Mouse (Mus musculus): ENCODE results near the gene Crlf1. TPM values are rescaled to one million over a fixed set of nuclear protein-coding genes. Genes with fewer than 3 reads are reported as not detected.
A peak's percentile ranks its signal among the peaks of the same experiment; 100 is the strongest.

Gene Crlf1
- polyA plus RNA-seq, 1 experiment from 2014 or later: 3.8 TPM

DNA sequence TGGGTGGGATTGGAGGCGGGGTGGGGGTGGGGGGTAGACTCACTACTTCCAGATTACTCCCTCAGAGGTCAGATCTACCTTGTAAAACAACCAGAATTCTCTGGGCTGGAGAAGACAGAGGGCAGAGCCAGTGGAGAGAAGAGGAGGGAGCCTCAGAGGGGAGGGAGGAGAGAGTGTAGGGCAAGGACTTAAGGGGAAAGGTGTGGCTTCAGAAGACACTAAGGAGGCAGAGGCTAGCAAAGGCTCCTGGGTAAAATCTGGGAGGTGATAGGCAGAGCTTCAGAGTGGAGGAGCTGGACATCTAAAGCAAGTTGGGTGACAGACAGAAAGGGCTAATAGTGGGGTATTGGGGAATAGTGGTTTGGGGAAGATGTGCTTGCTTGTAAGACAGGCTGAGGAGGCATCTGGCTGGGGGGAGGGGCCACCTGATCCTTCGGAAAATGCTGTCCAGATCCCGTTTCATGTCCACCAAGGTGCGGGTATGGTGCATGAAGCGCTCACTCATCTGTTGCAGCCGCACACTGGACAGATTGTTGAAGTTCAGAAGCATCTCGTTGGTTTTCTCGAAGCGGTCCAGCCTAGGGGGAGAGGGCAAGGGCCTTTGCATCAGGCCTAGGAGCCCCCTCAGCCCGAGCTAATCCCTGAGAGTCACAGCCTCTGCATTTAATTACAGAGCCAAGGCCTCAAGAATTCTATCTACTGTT lies 25.1 kb downstream of the Crlf1 start:
- no peak overlapping the region for H3K9ac ChIP-seq (ENCODE audit: low read depth, low read length)
- peaks cover 7% of the 10 kb centered on the region for H3K4me1 ChIP-seq (replicated peaks; ENCODE audit: control insufficient read depth, insufficient read depth, low read length)
- no peaks in the 10 kb centered on the region for H3K27me3 ChIP-seq (replicated peaks; ENCODE audit: control insufficient read depth, insufficient read depth, low read length)
- WGBS: 76% methylated on average over 10 of the region's 10 CpGs
- no peaks in the 10 kb centered on the region for H3K9me3 ChIP-seq (ENCODE audit: control insufficient read depth, low read length)
- H3K36me3 ChIP-seq (ENCODE audit: control insufficient read depth, insufficient read depth, low read length): peaks cover 14% of the 10 kb centered on the region; the same call in 1 of the 2 replicates
- H3K4me2 ChIP-seq: no peak overlapping the region
- H3K4me3 ChIP-seq (ENCODE audit: low read depth, low read length): no peak overlapping the region
- ATAC-seq (replicated peaks; ENCODE audit: low FRiP score) (no peak), DNase-seq (ENCODE audit: low spot score) (no peak)
- H3K27ac ChIP-seq (ENCODE audit: low read depth, low read length): no peak overlapping the region

DNA sequence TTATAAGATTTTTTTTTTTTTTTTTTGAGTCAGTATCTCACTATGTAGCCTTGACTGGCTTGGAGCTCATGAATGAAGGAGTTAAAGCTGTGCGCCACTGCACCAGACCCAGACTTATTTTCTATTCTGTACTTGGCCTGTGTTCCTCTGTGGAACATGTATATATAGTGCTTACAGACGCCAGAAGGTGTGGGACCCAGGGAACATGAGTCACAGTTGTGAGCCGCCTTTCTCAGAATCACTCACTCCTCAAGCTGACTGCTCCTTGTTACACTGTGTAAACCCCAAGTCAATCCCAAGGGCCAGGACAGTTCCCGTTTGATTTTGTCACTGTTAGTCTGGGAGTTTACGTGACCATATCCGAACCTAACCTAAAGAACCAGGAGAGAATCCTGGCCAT lies 26.1 kb downstream of the Crlf1 start:
- 89% methylated on average over 6 of the region's 6 CpGs for whole genome bisulfite sequencing

DNA sequence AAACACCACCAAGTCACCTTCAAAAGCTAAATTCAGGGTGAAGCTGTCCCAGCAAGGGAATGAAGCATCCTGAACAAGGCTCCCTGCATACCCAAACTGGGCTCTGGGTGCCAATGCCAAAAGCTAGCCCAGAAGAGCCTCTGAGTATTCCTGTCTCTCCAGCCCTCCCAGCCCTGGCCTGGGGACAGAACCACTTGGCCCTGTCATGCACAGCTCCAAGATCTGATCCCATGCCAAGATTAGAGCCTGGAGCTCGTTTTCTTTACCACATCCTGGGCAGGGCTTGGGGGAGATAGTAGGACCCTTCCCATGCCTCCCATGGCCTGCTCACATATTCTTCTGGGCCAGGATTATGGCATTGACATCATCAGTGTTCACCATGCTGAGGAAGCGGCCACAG lies 26.6 kb downstream of the Crlf1 start:
- ATAC-seq (replicated peaks; ENCODE audit: low FRiP score) (no peak), DNase-seq (ENCODE audit: low spot score) (no peak)
- Histone ChIP-seq H3K9me3 (ENCODE audit: control insufficient read depth, low read length) (no peaks in the 10 kb centered on the region), H3K27me3 (replicated peaks; ENCODE audit: control insufficient read depth, insufficient read depth, low read length) (no peaks in the 10 kb centered on the region), H3K4me3 (ENCODE audit: low read depth, low read length) (no peak overlapping the region), H3K4me2 (no peak overlapping the region), H3K36me3 (ENCODE audit: control insufficient read depth, insufficient read depth, low read length) (peaks cover 6% of the 10 kb centered on the region; the same call in 1 of the 2 replicates), H3K9ac (ENCODE audit: low read depth, low read length) (no peak overlapping the region), H3K27ac (ENCODE audit: low read depth, low read length) (no peak overlapping the region), H3K4me1 (replicated peaks; ENCODE audit: control insufficient read depth, insufficient read depth, low read length) (peaks cover 7% of the 10 kb centered on the region)
- WGBS: 48% methylated on average over 2 of the region's 2 CpGs

More for the DNA sequence above, 26.1 kb downstream of the Crlf1 start:
- ATAC-seq (replicated peaks; ENCODE audit: low FRiP score) (no peak), DNase-seq (ENCODE audit: low spot score) (no peak)
- H3K36me3 ChIP-seq (ENCODE audit: control insufficient read depth, insufficient read depth, low read length): peaks cover 10% of the 10 kb centered on the region; the same call in 1 of the 2 replicates
- no peak overlapping the region for H3K9ac ChIP-seq (ENCODE audit: low read depth, low read length)
- H3K4me1 ChIP-seq (replicated peaks; ENCODE audit: control insufficient read depth, insufficient read depth, low read length): peaks cover 7% of the 10 kb centered on the region
- H3K9me3 ChIP-seq (ENCODE audit: control insufficient read depth, low read length): no peaks in the 10 kb centered on the region
- no peak overlapping the region for H3K27ac ChIP-seq (ENCODE audit: low read depth, low read length)
- no peak overlapping the region for H3K4me3 ChIP-seq (ENCODE audit: low read depth, low read length)
- no peaks in the 10 kb centered on the region for H3K27me3 ChIP-seq (replicated peaks; ENCODE audit: control insufficient read depth, insufficient read depth, low read length)
- no peak overlapping the region for H3K4me2 ChIP-seq

DNA sequence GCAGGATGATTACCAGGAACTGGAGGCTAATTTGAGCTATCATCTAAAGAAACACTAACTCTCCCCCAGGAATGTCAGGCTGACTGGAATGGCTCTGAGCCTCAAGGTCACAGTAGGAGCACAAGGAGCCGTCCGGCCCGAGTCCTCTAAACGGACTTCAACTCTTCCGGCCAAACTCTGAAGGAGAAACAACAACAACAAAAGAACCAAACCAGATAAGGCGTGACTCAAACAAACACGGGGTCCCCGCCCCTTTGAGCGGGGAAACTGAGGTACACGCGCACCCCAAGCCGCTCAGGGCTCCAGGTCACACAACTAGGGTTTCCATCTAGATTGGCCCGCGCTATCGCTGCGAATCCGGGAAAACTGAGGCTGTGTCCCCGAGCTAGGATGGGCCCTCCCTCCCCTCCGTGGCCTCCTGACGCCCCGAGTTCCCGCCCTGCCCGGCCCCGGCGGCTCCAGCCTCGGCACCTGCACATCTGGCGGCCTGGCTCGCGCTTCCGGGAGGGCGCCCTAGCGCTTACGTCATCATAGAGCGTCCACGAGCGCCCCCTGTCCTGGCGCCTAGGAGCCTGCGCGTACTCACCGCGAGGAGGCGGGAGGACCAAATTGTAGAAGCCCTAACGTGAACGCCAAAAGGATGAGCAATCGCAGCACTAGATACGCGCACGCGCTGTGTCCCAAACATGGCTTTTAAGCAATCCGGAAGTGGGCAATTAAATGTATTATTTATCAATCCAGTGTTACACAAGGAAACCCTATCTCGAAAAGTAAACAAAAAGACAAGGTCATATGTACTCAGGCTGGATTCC lies 29.8 kb downstream of the Crlf1 start:
- DNase-seq (ENCODE audit: low spot score) (peak; percentile 91), ATAC-seq (replicated peaks; ENCODE audit: low FRiP score) (peak; percentile 82)
- no peaks in the 10 kb centered on the region for H3K36me3 ChIP-seq (ENCODE audit: control insufficient read depth, insufficient read depth, low read length)
- under 1% methylated on average over 51 of the region's 51 CpGs for WGBS
- peaks cover 17% of the 10 kb centered on the region for H3K4me1 ChIP-seq (replicated peaks; ENCODE audit: control insufficient read depth, insufficient read depth, low read length)
- no peaks in the 10 kb centered on the region for H3K27me3 ChIP-seq (replicated peaks; ENCODE audit: control insufficient read depth, insufficient read depth, low read length)
- H3K4me2 ChIP-seq: peak overlapping the region; percentile 81
- H3K4me3 ChIP-seq (ENCODE audit: low read depth, low read length): peak overlapping the region; percentile 82
- peak overlapping the region; percentile 91 for H3K27ac ChIP-seq (ENCODE audit: low read depth, low read length)
- H3K9me3 ChIP-seq (ENCODE audit: control insufficient read depth, low read length): no peaks in the 10 kb centered on the region
- H3K9ac ChIP-seq (ENCODE audit: low read depth, low read length): peak overlapping the region; percentile 88

DNA sequence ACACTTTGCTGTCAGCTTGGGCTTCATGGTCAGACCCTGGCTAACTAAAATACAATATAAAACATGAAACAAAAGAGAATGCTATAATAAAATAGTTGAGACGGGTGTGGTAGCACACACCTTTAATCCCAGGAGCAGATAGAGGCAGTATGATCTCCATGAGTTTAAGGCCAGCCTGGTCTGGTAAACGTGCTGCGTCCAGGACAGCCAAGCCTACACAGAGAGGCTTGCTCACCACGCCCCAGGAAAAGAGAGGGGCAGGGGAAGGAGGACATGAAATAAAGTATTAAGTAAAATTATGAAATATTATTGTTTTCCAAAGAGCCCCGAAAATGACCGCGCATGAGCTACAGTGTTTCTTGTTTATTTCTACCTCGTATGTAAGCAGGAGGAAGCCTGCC lies 34.2 kb downstream of the Crlf1 start:
- peak overlapping the region; percentile 97 for H3K9ac ChIP-seq (ENCODE audit: low read depth, low read length)
- H3K4me2 ChIP-seq: peak overlapping the region; percentile 93
- H3K4me3 ChIP-seq (ENCODE audit: low read depth, low read length): peak overlapping the region; percentile 96
- H3K27ac ChIP-seq (ENCODE audit: low read depth, low read length): peak overlapping the region; percentile 90
- no peak for DNase-seq (ENCODE audit: low spot score)
- H3K27me3 ChIP-seq (replicated peaks; ENCODE audit: control insufficient read depth, insufficient read depth, low read length): no peaks in the 10 kb centered on the region
- peaks cover 19% of the 10 kb centered on the region for H3K36me3 ChIP-seq (ENCODE audit: control insufficient read depth, insufficient read depth, low read length)
- 5% methylated on average over 8 of the region's 8 CpGs for WGBS
- no peak for ATAC-seq (replicated peaks; ENCODE audit: low FRiP score)
- peaks cover 30% of the 10 kb centered on the region for H3K4me1 ChIP-seq (replicated peaks; ENCODE audit: control insufficient read depth, insufficient read depth, low read length)
- H3K9me3 ChIP-seq (ENCODE audit: control insufficient read depth, low read length): no peaks in the 10 kb centered on the region

DNA sequence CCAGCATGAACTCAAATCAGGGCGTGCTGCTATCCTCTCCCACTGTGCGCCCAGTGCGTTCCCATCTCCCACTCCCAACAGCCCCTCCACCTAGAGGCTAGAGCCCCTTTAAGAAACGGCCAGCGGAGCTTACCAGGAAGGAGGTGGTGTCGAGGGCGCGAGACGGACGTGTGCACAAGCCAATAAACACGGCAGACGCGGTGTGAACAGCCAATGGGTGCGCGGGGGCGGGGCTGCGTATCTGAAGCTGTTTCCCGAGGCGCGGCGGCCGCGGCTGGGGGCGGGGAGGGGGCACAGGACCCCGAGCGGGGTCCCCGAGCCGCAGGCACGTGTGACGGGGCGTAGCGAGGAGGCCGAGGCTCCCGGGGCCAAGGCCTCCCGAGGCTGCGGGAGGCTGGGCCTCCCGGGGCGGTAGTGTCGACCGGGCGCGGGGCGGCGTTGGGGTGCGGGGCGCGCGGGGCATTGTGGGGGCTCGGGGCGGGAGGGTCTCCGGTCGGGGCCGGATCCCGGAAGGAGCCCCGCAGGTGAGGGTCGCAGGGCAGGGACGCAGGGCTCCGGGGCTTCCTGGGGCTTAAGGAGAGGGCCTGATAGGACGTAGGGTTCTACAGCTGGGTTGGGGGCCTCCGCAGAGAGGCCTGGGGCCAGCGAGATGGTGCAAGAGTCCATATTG lies 34.7 kb downstream of the Crlf1 start, which contains the start of the genes Fkbp8 and Kxd1:
Gene Fkbp8, plus strand, starts transcription at position 213 of the 670 bp plus-strand sequence.
Gene Kxd1, minus strand, starts transcription at position 445 of the 670 bp plus-strand sequence.
- H3K4me1 ChIP-seq (replicated peaks; ENCODE audit: control insufficient read depth, insufficient read depth, low read length): peaks cover 26% of the 10 kb centered on the region
- H3K9me3 ChIP-seq (ENCODE audit: control insufficient read depth, low read length): no peaks in the 10 kb centered on the region
- WGBS: under 1% methylated on average over 61 of the region's 61 CpGs

DNA sequence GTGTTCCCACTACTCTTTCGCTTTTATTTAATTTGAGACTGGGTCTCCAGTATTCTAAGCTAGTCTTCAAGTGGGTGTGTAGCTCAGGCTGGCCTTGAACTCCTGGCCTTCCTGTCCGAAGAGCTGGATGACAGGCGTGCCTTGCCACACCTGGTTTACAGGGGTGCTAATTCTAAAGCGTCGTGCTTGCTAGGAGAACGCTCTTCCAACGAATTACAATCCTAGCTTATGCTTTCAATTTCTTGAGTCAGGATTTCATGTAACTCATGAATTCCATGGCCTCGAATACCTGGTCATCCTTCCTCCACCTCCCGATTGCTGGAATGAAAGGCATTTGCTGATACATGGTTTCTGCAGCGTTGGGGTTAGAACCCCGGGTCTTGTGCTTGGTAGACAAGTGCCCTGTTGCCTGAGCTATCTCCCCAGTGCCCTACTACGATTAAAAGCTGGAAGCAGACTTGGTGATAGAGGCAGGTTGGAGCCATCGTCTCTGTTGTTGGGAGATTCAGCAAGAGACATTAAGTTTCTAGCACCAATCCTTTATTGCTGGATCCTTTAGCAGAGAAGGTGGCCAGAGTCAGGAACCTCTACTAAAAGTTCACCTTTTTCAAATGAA lies 35.3 kb downstream of the Crlf1 start:
- 18% methylated on average over 13 of the region's 13 CpGs for WGBS
- Histone ChIP-seq H3K36me3 (ENCODE audit: control insufficient read depth, insufficient read depth, low read length) (peaks cover 29% of the 10 kb centered on the region), H3K4me2 (peak overlapping the region; percentile 93), H3K27ac (ENCODE audit: low read depth, low read length) (peak overlapping the region; percentile 90), H3K4me1 (replicated peaks; ENCODE audit: control insufficient read depth, insufficient read depth, low read length) (peaks cover 26% of the 10 kb centered on the region), H3K9me3 (ENCODE audit: control insufficient read depth, low read length) (no peaks in the 10 kb centered on the region), H3K27me3 (replicated peaks; ENCODE audit: control insufficient read depth, insufficient read depth, low read length) (no peaks in the 10 kb centered on the region), H3K9ac (ENCODE audit: low read depth, low read length) (peak overlapping the region; percentile 97), H3K4me3 (ENCODE audit: low read depth, low read length) (peak overlapping the region; percentile 96)
- ATAC-seq (replicated peaks; ENCODE audit: low FRiP score) (no peak), DNase-seq (ENCODE audit: low spot score) (no peak)

More for the DNA sequence above, 34.7 kb downstream of the Crlf1 start, which contains the start of the genes Fkbp8 and Kxd1:
- Histone ChIP-seq H3K9ac (ENCODE audit: low read depth, low read length) (peak within 1 kb of the TSS; percentile 97), H3K4me2 (peak within 1 kb of the TSS; percentile 93), H3K36me3 (ENCODE audit: control insufficient read depth, insufficient read depth, low read length) (peaks cover 24% of the 10 kb centered on the region), H3K27me3 (replicated peaks; ENCODE audit: control insufficient read depth, insufficient read depth, low read length) (no peaks in the 10 kb centered on the region), H3K4me3 (ENCODE audit: low read depth, low read length) (peak within 1 kb of the TSS; percentile 96), H3K27ac (ENCODE audit: low read depth, low read length) (peak within 1 kb of the TSS; percentile 90)
- ATAC-seq (replicated peaks; ENCODE audit: low FRiP score) (peak; percentile 84), DNase-seq (ENCODE audit: low spot score) (peak; percentile 98)

DNA sequence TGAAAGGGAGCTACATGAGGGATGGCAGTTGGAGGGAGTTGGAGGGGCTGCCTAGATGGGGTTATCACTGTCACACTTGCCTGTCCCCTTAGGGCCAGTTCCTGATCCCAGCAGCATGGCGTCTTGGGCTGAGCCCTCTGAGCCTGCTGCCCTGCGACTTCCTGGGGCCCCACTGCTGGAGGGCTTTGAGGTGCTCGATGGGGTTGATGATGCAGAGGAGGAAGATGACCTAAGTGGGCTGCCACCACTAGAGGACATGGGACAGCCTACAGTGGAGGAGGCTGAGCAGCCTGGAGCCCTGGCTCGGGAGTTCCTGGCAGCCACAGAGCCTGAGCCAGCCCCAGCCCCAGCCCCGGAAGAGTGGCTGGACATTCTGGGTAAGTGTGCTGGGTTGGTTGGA lies 36.3 kb downstream of the Crlf1 start:
- peaks cover 38% of the 10 kb centered on the region for H3K36me3 ChIP-seq (ENCODE audit: control insufficient read depth, insufficient read depth, low read length)
- no peak for DNase-seq (ENCODE audit: low spot score)
- peak overlapping the region; percentile 97 for H3K9ac ChIP-seq (ENCODE audit: low read depth, low read length)
- H3K4me1 ChIP-seq (replicated peaks; ENCODE audit: control insufficient read depth, insufficient read depth, low read length): peaks cover 26% of the 10 kb centered on the region
- no peaks in the 10 kb centered on the region for H3K9me3 ChIP-seq (ENCODE audit: control insufficient read depth, low read length)
- no peaks in the 10 kb centered on the region for H3K27me3 ChIP-seq (replicated peaks; ENCODE audit: control insufficient read depth, insufficient read depth, low read length)
- 42% methylated on average over 5 of the region's 5 CpGs for WGBS
- peak overlapping the region; percentile 96 for H3K4me3 ChIP-seq (ENCODE audit: low read depth, low read length)
- peak overlapping the region; percentile 60; the same call in 1 of the 2 replicates for H3K27ac ChIP-seq (ENCODE audit: low read depth, low read length)
- peak overlapping the region; percentile 93 for H3K4me2 ChIP-seq
- ATAC-seq (replicated peaks; ENCODE audit: low FRiP score): no peak
